Mouse (Mus musculus): ENCODE measurements around the gene Brf1. TPM values are rescaled to one million over a fixed set of nuclear protein-coding genes. Genes with fewer than 3 reads are reported as not detected.

Gene Brf1
- polyA plus RNA-seq, 1 experiment from 2014 or later: 55.1 TPM

DNA sequence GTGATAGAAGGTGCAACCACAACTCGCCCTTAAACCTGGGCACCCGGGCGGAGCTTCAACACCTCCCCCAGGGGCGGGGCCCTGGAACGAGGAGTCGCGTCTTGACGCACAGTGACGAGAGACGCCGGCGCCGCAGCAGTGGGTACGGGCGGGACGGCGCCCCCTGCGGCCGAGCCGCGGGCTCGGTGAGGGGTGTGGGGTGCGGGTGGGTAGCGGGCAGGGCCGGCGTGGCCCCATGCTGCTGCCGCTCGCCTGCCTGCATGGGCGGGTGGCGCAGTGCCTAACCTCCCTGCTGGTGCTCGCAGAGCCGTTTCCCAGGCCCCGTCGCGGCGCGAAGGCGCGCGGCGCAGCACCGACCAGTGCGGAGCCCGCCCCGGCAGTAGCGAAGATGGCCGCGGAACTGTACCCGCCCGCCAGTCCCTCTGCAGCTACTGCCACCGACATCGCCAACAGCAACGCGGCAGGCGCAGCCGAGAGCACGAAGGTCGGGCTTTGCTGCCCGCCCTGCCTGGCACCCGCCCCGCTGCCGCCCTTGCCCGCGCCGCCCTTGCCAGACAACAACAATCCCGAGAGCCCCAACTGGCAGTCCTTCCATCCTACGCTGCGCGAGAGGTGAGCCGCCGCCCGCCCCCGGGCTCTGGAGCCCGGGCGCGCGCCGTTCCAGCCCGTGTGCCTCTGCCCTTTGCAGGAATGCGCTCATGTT lies 24.0 kb downstream of the Brf1 start, which contains the start of gene Btbd6:
TSS of gene Btbd6 (plus strand) at position 112 of the 703 bp plus-strand sequence.
- H3K36me3 ChIP-seq (ENCODE audit: control insufficient read depth, insufficient read depth, low read length): peaks cover 74% of the 10 kb centered on the region

DNA sequence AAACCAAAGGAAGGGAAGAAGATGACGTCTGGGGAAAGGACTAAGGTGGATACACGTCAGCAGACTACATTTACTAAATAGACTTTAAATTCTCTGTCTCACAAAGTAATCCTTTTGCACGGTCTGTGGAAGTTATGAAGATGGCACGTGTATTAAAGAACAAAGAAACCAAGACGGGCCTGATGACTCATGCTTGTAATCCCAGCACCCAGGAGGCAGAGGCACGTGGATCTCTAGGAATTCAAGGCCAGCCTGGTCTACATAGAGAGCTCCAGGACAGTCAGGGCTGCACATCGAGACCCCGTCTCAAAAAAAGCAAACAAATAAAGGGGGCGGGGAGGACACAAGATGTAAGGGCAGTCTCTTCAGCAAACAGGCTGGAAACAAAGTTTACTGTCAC lies 25.8 kb downstream of the Brf1 start:
- Histone ChIP-seq H3K4me1 (ENCODE audit: control insufficient read depth, insufficient read depth, low read length) (peaks cover 11% of the 10 kb centered on the region), H3K4me3 (replicated peaks; ENCODE audit: low read depth, low read length) (no peak overlapping the region), H3K4me2 (ENCODE audit: low read length) (no peak overlapping the region), H3K27ac (replicated peaks; ENCODE audit: low read depth, low read length) (no peak overlapping the region), H3K9me3 (ENCODE audit: control insufficient read depth, low read length) (no peaks in the 10 kb centered on the region), H3K36me3 (ENCODE audit: control insufficient read depth, insufficient read depth, low read length) (peaks cover 74% of the 10 kb centered on the region), H3K27me3 (ENCODE audit: control insufficient read depth, insufficient read depth, low read length) (no peaks in the 10 kb centered on the region), H3K9ac (replicated peaks; ENCODE audit: low read length) (no peak overlapping the region)
- ATAC-seq (ENCODE audit: low FRiP score, low TSS enrichment): no peak
- DNase-seq: no peak
- 87% methylated on average over 9 of the region's 9 CpGs for WGBS

More for the DNA sequence above, 24.0 kb downstream of the Brf1 start, which contains the start of gene Btbd6:
- DNase-seq: peak; percentile 95
- peak; percentile 94 for ATAC-seq (ENCODE audit: low FRiP score, low TSS enrichment)
- under 1% methylated on average over 70 of the region's 80 CpGs for WGBS
- peak within 1 kb of the TSS; percentile 74 for H3K4me2 ChIP-seq (ENCODE audit: low read length)
- H3K9ac ChIP-seq (replicated peaks; ENCODE audit: low read length): peak within 1 kb of the TSS; percentile 86
- H3K4me1 ChIP-seq (ENCODE audit: control insufficient read depth, insufficient read depth, low read length): peaks cover 11% of the 10 kb centered on the region
- peak within 1 kb of the TSS; percentile 94 for H3K27ac ChIP-seq (replicated peaks; ENCODE audit: low read depth, low read length)
- peak within 1 kb of the TSS; percentile 67 for H3K4me3 ChIP-seq (replicated peaks; ENCODE audit: low read depth, low read length)
- H3K27me3 ChIP-seq (ENCODE audit: control insufficient read depth, insufficient read depth, low read length): no peaks in the 10 kb centered on the region
- no peaks in the 10 kb centered on the region for H3K9me3 ChIP-seq (ENCODE audit: control insufficient read depth, low read length)

DNA sequence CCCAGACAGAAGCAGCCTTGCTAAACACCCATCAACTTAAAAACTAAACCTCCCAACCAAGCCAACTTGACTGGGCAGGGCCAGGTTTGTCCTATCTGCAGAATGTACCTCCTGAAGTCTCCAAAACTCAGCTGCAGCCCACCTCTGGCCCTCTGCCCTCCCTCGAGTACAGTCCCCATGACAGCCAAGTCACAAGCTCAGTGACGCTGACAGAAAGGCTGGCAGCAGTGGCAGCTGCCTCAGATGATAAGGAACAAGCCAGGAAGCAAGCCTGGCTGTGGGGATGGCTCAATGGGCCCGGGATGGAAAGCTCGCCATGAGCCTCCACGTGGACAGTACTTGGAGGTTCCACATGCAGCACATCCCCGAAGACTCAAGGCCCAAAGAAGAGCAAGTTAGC lies 30.9 kb downstream of the Brf1 start:
- H3K27ac ChIP-seq (replicated peaks; ENCODE audit: low read depth, low read length): no peak overlapping the region
- DNase-seq (no peak), ATAC-seq (ENCODE audit: low FRiP score, low TSS enrichment) (no peak)
- no peaks in the 10 kb centered on the region for H3K27me3 ChIP-seq (ENCODE audit: control insufficient read depth, insufficient read depth, low read length)
- no peak overlapping the region for H3K9ac ChIP-seq (replicated peaks; ENCODE audit: low read length)
- no peaks in the 10 kb centered on the region for H3K4me1 ChIP-seq (ENCODE audit: control insufficient read depth, insufficient read depth, low read length)
- 96% methylated on average over 6 of the region's 6 CpGs for WGBS
- H3K36me3 ChIP-seq (ENCODE audit: control insufficient read depth, insufficient read depth, low read length): peaks cover 100% of the 10 kb centered on the region
- no peak overlapping the region for H3K4me2 ChIP-seq (ENCODE audit: low read length)
- H3K9me3 ChIP-seq (ENCODE audit: control insufficient read depth, low read length): no peaks in the 10 kb centered on the region
- no peak overlapping the region for H3K4me3 ChIP-seq (replicated peaks; ENCODE audit: low read depth, low read length)

DNA sequence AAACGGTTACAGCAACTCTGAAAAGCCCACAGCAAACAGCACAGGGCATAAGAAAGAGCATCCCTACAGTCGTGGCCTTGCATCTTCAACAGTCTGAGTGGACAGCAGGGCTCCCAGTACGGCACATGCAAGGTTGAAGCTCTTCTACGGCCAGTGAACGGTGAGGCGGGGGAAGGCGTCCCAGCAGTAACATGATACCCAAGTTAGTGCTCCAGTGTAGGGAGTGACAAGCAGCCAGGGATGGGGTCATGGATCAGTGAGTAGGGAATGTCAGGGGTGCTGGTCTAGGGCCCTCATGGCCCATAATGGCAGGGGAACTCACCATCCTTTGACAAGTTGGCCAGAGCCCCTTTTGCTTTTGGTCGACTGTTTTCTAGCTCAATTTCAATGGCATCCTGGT lies 31.6 kb downstream of the Brf1 start:
- H3K27ac ChIP-seq (replicated peaks; ENCODE audit: low read depth, low read length): no peak overlapping the region
- no peaks in the 10 kb centered on the region for H3K27me3 ChIP-seq (ENCODE audit: control insufficient read depth, insufficient read depth, low read length)
- H3K4me3 ChIP-seq (replicated peaks; ENCODE audit: low read depth, low read length): no peak overlapping the region
- WGBS: 66% methylated on average over 8 of the region's 8 CpGs
- no peak overlapping the region for H3K4me2 ChIP-seq (ENCODE audit: low read length)
- DNase-seq (no peak), ATAC-seq (ENCODE audit: low FRiP score, low TSS enrichment) (no peak)
- no peaks in the 10 kb centered on the region for H3K9me3 ChIP-seq (ENCODE audit: control insufficient read depth, low read length)
- H3K4me1 ChIP-seq (ENCODE audit: control insufficient read depth, insufficient read depth, low read length): no peaks in the 10 kb centered on the region
- no peak overlapping the region for H3K9ac ChIP-seq (replicated peaks; ENCODE audit: low read length)
- peaks cover 100% of the 10 kb centered on the region for H3K36me3 ChIP-seq (ENCODE audit: control insufficient read depth, insufficient read depth, low read length)

DNA sequence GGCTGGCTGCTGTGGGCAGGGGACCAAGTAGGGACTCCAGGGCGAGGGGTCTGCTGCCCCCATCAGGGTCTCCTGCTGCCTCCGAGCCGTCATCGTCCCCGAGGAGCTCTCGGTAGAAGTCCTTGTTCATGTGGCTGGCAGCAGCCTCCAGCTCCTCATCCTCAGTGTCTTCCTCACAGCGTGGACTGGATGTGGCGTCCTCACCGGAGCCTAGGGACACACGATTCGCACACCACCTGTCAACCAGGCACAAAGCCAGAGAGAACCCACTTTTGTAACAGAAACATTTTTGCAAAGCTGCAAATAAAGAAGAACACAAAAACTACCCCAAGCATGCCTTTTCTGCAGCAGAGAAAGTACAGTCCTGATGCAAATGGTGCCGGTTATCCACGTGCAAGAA lies 34.7 kb downstream of the Brf1 start:
- no peak overlapping the region for H3K27ac ChIP-seq (replicated peaks; ENCODE audit: low read depth, low read length)
- DNase-seq (no peak), ATAC-seq (ENCODE audit: low FRiP score, low TSS enrichment) (no peak)
- H3K9me3 ChIP-seq (ENCODE audit: control insufficient read depth, low read length): no peaks in the 10 kb centered on the region
- H3K4me3 ChIP-seq (replicated peaks; ENCODE audit: low read depth, low read length): no peak overlapping the region
- peaks cover 100% of the 10 kb centered on the region for H3K36me3 ChIP-seq (ENCODE audit: control insufficient read depth, insufficient read depth, low read length)
- H3K9ac ChIP-seq (replicated peaks; ENCODE audit: low read length): no peak overlapping the region
- H3K27me3 ChIP-seq (ENCODE audit: control insufficient read depth, insufficient read depth, low read length): no peaks in the 10 kb centered on the region
- WGBS: 91% methylated on average over 13 of the region's 13 CpGs
- no peaks in the 10 kb centered on the region for H3K4me1 ChIP-seq (ENCODE audit: control insufficient read depth, insufficient read depth, low read length)
- H3K4me2 ChIP-seq (ENCODE audit: low read length): no peak overlapping the region

DNA sequence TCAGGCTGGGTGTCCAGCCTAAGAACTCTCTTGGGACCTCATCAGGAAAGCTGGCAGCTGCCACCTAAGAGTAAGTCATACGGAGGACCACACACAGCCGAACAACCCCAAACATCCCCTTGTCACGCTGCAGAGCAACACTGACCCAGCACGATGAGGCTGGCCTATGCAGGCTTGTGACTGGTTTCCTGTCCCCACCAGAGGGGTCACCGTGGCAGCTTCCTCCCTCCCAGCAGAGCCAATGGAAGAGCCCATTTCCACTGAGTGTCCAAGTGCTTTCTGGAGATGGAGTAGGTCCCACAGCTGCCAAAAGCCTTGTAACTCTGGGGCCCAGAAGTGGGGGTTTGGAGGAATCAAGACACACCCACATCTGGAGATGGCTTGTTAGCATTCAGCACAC lies 38.6 kb downstream of the Brf1 start:
- Histone ChIP-seq H3K4me3 (replicated peaks; ENCODE audit: low read depth, low read length) (no peak overlapping the region), H3K4me2 (ENCODE audit: low read length) (no peak overlapping the region), H3K4me1 (ENCODE audit: control insufficient read depth, insufficient read depth, low read length) (no peaks in the 10 kb centered on the region), H3K9me3 (ENCODE audit: control insufficient read depth, low read length) (no peaks in the 10 kb centered on the region), H3K36me3 (ENCODE audit: control insufficient read depth, insufficient read depth, low read length) (peaks cover 89% of the 10 kb centered on the region), H3K27me3 (ENCODE audit: control insufficient read depth, insufficient read depth, low read length) (no peaks in the 10 kb centered on the region), H3K9ac (replicated peaks; ENCODE audit: low read length) (no peak overlapping the region), H3K27ac (replicated peaks; ENCODE audit: low read depth, low read length) (no peak overlapping the region)
- ATAC-seq (ENCODE audit: low FRiP score, low TSS enrichment) (no peak), DNase-seq (no peak)
- 73% methylated on average over 5 of the region's 5 CpGs for WGBS

DNA sequence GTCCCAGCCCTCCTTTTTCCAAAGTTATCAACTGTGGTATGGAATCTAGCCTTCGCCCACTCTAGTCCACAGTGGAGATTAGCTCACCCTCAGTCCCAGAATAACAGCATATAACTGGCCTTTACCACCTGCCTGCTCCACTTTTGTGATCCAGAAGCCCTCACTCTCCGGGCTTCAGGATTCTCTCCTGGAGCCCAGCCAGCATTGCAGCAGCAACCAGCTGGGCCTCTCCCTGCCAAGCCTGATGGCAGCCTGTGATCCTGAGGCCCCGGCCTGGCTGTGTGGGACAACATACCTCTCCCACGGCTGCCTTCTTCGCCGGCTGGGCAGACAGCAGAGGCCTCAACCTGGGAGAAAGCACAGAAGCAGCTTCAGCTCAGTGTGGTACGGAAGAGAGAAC lies 39.1 kb downstream of the Brf1 start:
- Histone ChIP-seq H3K4me3 (replicated peaks; ENCODE audit: low read depth, low read length) (no peak overlapping the region), H3K9me3 (ENCODE audit: control insufficient read depth, low read length) (no peaks in the 10 kb centered on the region), H3K27ac (replicated peaks; ENCODE audit: low read depth, low read length) (no peak overlapping the region), H3K9ac (replicated peaks; ENCODE audit: low read length) (no peak overlapping the region), H3K4me1 (ENCODE audit: control insufficient read depth, insufficient read depth, low read length) (no peaks in the 10 kb centered on the region), H3K36me3 (ENCODE audit: control insufficient read depth, insufficient read depth, low read length) (peaks cover 85% of the 10 kb centered on the region), H3K27me3 (ENCODE audit: control insufficient read depth, insufficient read depth, low read length) (no peaks in the 10 kb centered on the region), H3K4me2 (ENCODE audit: low read length) (no peak overlapping the region)
- WGBS: 68% methylated on average over 7 of the region's 7 CpGs
- no peak for DNase-seq
- ATAC-seq (ENCODE audit: low FRiP score, low TSS enrichment): no peak

DNA sequence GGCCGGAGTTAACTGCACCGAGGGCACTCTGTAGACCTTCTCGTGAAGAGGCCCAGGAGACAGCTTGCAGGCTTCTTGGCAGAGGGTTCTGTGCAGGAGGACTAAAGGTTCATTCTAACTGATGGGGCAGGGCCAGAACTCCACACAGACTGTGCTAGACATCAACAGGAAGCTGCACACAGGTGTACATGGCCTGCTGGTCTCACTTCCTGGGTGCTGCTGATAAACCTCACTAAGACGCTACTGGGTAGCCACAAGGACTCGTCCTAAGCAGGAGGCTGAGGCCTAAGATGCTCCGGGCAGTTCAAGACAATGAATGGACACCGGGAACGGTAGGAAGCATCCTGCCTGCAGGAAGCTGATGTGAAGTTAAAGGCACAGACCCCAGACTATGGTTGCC lies 41.1 kb downstream of the Brf1 start:
- ATAC-seq (ENCODE audit: low FRiP score, low TSS enrichment) (no peak), DNase-seq (no peak)
- H3K4me2 ChIP-seq (ENCODE audit: low read length): no peak overlapping the region
- H3K36me3 ChIP-seq (ENCODE audit: control insufficient read depth, insufficient read depth, low read length): peaks cover 65% of the 10 kb centered on the region
- no peak overlapping the region for H3K9ac ChIP-seq (replicated peaks; ENCODE audit: low read length)
- H3K4me3 ChIP-seq (replicated peaks; ENCODE audit: low read depth, low read length): no peak overlapping the region
- WGBS: 92% methylated on average over 8 of the region's 8 CpGs
- no peaks in the 10 kb centered on the region for H3K4me1 ChIP-seq (ENCODE audit: control insufficient read depth, insufficient read depth, low read length)
- no peak overlapping the region for H3K27ac ChIP-seq (replicated peaks; ENCODE audit: low read depth, low read length)
- no peaks in the 10 kb centered on the region for H3K27me3 ChIP-seq (ENCODE audit: control insufficient read depth, insufficient read depth, low read length)
- H3K9me3 ChIP-seq (ENCODE audit: control insufficient read depth, low read length): no peaks in the 10 kb centered on the region

DNA sequence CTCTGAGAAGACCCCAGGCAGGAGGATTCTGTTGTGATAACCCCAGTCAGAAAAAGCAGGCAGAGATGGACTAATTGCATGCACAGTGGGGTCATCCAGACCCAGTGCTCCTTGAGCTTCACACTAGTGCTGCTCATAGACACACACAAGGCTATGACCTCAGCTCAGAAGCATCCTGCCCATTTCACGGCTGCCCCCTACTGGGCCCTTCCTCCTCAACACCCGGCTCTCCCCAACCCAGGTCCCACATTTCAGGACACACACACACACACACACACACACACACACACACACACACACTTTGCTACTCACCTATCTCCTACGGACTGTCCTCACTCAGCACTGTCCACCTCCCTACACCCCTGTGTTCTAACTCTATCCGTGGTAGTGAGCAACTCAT lies 42.2 kb downstream of the Brf1 start:
- 50% methylated on average over 4 of the region's 4 CpGs for WGBS
- no peak for ATAC-seq (ENCODE audit: low FRiP score, low TSS enrichment)
- no peaks in the 10 kb centered on the region for H3K4me1 ChIP-seq (ENCODE audit: control insufficient read depth, insufficient read depth, low read length)
- no peak overlapping the region for H3K27ac ChIP-seq (replicated peaks; ENCODE audit: low read depth, low read length)
- H3K4me2 ChIP-seq (ENCODE audit: low read length): no peak overlapping the region
- H3K27me3 ChIP-seq (ENCODE audit: control insufficient read depth, insufficient read depth, low read length): no peaks in the 10 kb centered on the region
- peak; percentile 45 for DNase-seq
- peaks cover 53% of the 10 kb centered on the region for H3K36me3 ChIP-seq (ENCODE audit: control insufficient read depth, insufficient read depth, low read length)
- no peaks in the 10 kb centered on the region for H3K9me3 ChIP-seq (ENCODE audit: control insufficient read depth, low read length)
- H3K4me3 ChIP-seq (replicated peaks; ENCODE audit: low read depth, low read length): no peak overlapping the region
- H3K9ac ChIP-seq (replicated peaks; ENCODE audit: low read length): no peak overlapping the region

Data from midbrain, embryonic 14.5 days (tissue).